Mouse (Mus musculus) CH12.LX (cell line): ENCODE measurements around the gene Keap1.

Experiments used
- CHD1 ChIP-seq: IDR thresholded peaks from 2 replicates; pipeline ENCODE4 v1.6.1; 2012; ENCODE audit warnings: low read depth, low read length, improper control_type of control experiment, inconsistent platforms
- CTCF ChIP-seq, 2 experiments: IDR thresholded peaks in 1 of 2; conservative IDR thresholded peaks in 1 of 2; 2 replicates each; pipeline ENCODE4 v1.5.1; 2011 to 2012; ENCODE audit warnings: low read depth in 2 of 2, low read length in 2 of 2, improper control_type of control experiment in 1 of 2, inconsistent platforms in 1 of 2, mild to moderate bottlenecking in 1 of 2, moderate library complexity in 1 of 2
- E2F4 ChIP-seq: IDR thresholded peaks from 2 replicates; pipeline ENCODE4 v1.6.1; 2011; ENCODE audit warnings: low read depth, low read length, improper control_type of control experiment; ENCODE audit not compliant: insufficient replicate concordance
- GABPA ChIP-seq: IDR thresholded peaks from 2 replicates; pipeline ENCODE4 v1.6.1; 2012; ENCODE audit warnings: low read depth, low read length, improper control_type of control experiment, inconsistent platforms; ENCODE audit not compliant: insufficient replicate concordance
- IRF4 ChIP-seq: IDR thresholded peaks from 2 replicates; pipeline ENCODE4 v1.6.1; 2014; ENCODE audit warnings: low read depth, mild to moderate bottlenecking, inconsistent platforms, low read length, improper control_type of control experiment
- JUND ChIP-seq: conservative IDR thresholded peaks from 2 replicates; pipeline ENCODE4 v1.6.1; 2011; ENCODE audit warnings: low read depth, low read length, improper control_type of control experiment
- KAT2A ChIP-seq: IDR thresholded peaks from 2 replicates; pipeline ENCODE4 v1.6.1; 2012; ENCODE audit warnings: low read length, improper control_type of control experiment, inconsistent platforms; ENCODE audit not compliant: insufficient replicate concordance
- MEF2A ChIP-seq: IDR thresholded peaks from 2 replicates; pipeline ENCODE4 v1.6.1; 2014; ENCODE audit warnings: low read depth, mild to moderate bottlenecking, inconsistent platforms, low read length, improper control_type of control experiment, borderline replicate concordance
- NRF1 ChIP-seq: IDR thresholded peaks from 2 replicates; pipeline ENCODE4 v1.6.1; 2014; ENCODE audit warnings: low read depth, mild to moderate bottlenecking, inconsistent platforms, low read length, improper control_type of control experiment, moderate library complexity
- POLR2AphosphoS2 ChIP-seq: IDR thresholded peaks from 2 replicates; pipeline ENCODE4 v1.6.1; 2011; ENCODE audit warnings: low read depth, low read length, improper control_type of control experiment
- TBP ChIP-seq: conservative IDR thresholded peaks from 2 replicates; pipeline ENCODE4 v1.6.1; 2011; ENCODE audit warnings: low read depth, low read length, improper control_type of control experiment
- TCF12 ChIP-seq: IDR thresholded peaks from 2 replicates; pipeline ENCODE4 v1.6.1; 2014; ENCODE audit warnings: low read depth, mild to moderate bottlenecking, inconsistent platforms, low read length, improper control_type of control experiment
- ZC3H11A ChIP-seq: IDR thresholded peaks from 2 replicates; pipeline ENCODE4 v1.6.1; 2012; ENCODE audit warnings: low read depth, mild to moderate bottlenecking, inconsistent platforms, low read length, improper control_type of control experiment

GRCm38 (mm10) chr9:21223906-21224305 lies 15.3 kb downstream of the Keap1 start:
- TF ChIP-seq TBP: no peak
- TF ChIP-seq ZC3H11A: no peak
- no peak for TF ChIP-seq CTCF (conservative IDR thresholded peaks at IDR 0.05 in 1 of 2, IDR thresholded peaks at IDR 0.05 in 1 of 2; ENCODE audit: low read depth in 2 of 2, low read length in 2 of 2)
- TF ChIP-seq IRF4: no peak
- no peak for TF ChIP-seq POLR2AphosphoS2
- no peak for TF ChIP-seq NRF1
- no peak for TF ChIP-seq E2F4
- no peak for TF ChIP-seq GABPA
- TF ChIP-seq JUND: no peak
- TF ChIP-seq TCF12: no peak
- TF ChIP-seq CHD1: no peak
- TF ChIP-seq KAT2A: no peak
- TF ChIP-seq MEF2A: no peak
